Mouse (Mus musculus) forebrain, embryonic 12.5 days (tissue): Measurements from ENCODE around the gene Atg4d. TPM values are rescaled to one million over a fixed set of nuclear protein-coding genes. Genes with fewer than 3 reads are reported as not detected.
"Not testable (repeated sequence)": the region's sequence is repeated elsewhere in the genome, so short reads cannot be mapped to it uniquely, and the experiment has no call there.

ENCODE experiments used
- ATAC-seq: fragments of 200-750 bp; cut with Nextera tagmentation; 2 replicates; pipeline ENCODE4 v1.8.0; 2017; ENCODE audit warnings: moderate TSS enrichment; ENCODE audit not compliant: low FRiP score
- H3K27ac ChIP-seq: fragments of 300-500 bp; sonication (generic); 2 replicates; pipeline ENCODE4 v1.5.1; 2016; ENCODE audit warnings: mild to moderate bottlenecking
- H3K27me3 ChIP-seq: fragments of 300-500 bp; sonication (generic); 2 replicates; pipeline ENCODE4 v1.6.1; 2016; ENCODE audit warnings: mild to moderate bottlenecking
- H3K36me3 ChIP-seq: fragments of 300-500 bp; sonication (generic); replicated peaks from 2 replicates; pipeline ENCODE4 v1.6.1; 2016; ENCODE audit warnings: mild to moderate bottlenecking
- H3K4me1 ChIP-seq: fragments of 300-500 bp; sonication (generic); 2 replicates; pipeline ENCODE4 v1.6.1; 2016
- H3K4me2 ChIP-seq: fragments of 300-500 bp; sonication (generic); 2 replicates; pipeline ENCODE4 v1.6.1; 2016; ENCODE audit warnings: mild to moderate bottlenecking, moderate library complexity
- H3K4me3 ChIP-seq: fragments of 300-500 bp; sonication (generic); replicated peaks from 2 replicates; pipeline ENCODE4 v1.5.1; 2016; ENCODE audit warnings: mild to moderate bottlenecking
- H3K9ac ChIP-seq: fragments of 300-500 bp; sonication (generic); 2 replicates; pipeline ENCODE4 v1.6.1; 2016; ENCODE audit warnings: mild to moderate bottlenecking
- H3K9me3 ChIP-seq: fragments of 300-500 bp; sonication (generic); 2 replicates; pipeline ENCODE4 v1.6.1; 2016
- WGBS: fragments of 180-500 bp; shearing (Covaris S2); methylation state at CpG from one replicate; pipeline ENCODE4 v1.1.7; 2016; 5-methylcytosine and 5-hydroxymethylcytosine counted together
- polyA plus RNA-seq: library from polyadenylated mRNA; unstranded; fragments of >200 nt; fragmentation: Nextera tagmentation; extraction: Ambion mirVana; gene quantifications from 2 replicates; pipeline ENCODE4 v1.2.1, GENCODE M21; 2016

Gene Atg4d
- polyA plus RNA-seq, 1 experiment from 2014 or later, result 47.4 TPM

DNA sequence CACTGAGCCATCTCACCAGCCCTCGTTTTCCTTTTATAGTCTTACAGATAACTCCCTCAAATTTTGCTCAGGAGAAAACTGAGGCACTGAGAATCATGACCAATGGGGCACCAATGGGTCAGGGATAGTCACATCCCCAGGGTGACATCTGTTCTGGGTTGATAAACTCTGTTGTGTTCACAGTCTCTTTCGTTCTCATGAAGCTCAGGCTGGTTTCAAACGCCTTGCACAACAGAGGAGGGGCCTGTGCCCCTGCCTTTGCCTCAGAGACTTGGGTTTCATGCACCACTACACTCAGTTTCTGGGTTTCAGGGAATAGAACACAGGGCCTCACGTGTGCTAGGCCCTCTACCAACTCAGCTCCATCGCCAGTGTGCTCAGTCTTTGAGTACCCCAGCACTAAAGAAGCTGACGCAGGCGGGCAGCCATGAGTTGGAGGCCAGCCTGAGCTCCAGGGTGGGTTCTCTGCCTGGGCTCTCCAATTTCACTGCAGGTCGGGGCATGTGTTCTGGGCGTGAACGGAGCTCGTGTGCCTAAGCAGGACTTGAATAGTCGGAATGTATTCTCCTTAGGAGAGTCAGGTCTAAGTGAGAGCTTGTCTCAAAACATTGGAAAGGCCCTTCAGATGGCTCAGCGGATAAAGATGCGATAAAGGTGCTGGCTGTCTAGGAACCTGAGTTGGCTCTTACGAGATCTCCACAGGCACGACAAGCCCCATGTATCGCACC is 657 bp upstream of the Atg4d start:
- H3K4me1 ChIP-seq, result peaks cover 22% of the 10 kb centered on the region
- ATAC-seq, result peak; percentile 12; the same call in 1 of the 2 replicates
- no peaks in the 10 kb centered on the region for H3K9me3 ChIP-seq
- peak overlapping the region; percentile 84 for H3K4me3 ChIP-seq
- 17% methylated on average over 17 of the region's 17 CpGs for WGBS
- peaks cover 28% of the 10 kb centered on the region for H3K36me3 ChIP-seq
- H3K27me3 ChIP-seq, result 0 out of 2 replicates have a peak, but pooled peaks cover 3% of the 10 kb centered on the region
- peak overlapping the region; percentile 75 for H3K27ac ChIP-seq
- H3K9ac ChIP-seq, result peak overlapping the region; percentile 83
- H3K4me2 ChIP-seq, result peak overlapping the region; percentile 86

DNA sequence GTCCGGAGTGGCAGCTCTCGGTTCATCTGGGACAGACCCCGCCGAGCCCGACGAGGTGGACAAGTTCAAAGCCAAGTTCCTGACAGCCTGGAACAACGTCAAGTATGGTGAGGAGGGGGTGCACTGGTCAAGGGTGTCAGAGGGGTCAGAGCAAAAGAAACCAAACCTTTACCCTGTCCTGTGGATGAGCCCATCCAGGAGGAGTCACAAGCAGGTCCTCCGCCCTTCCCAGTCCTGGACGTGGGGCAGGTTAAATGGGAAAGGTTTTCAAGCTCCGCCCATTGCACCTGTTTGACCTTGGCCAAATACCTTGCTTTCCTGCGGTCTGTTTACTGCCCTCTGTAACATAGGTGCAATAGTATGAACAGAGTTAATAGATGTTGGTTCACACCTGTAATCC is 518 bp downstream of the Atg4d start:
- 7% methylated on average over 11 of the region's 11 CpGs for WGBS
- H3K36me3 ChIP-seq, result peaks cover 38% of the 10 kb centered on the region
- H3K27me3 ChIP-seq, result no peaks in the 10 kb centered on the region
- H3K4me2 ChIP-seq, result peak overlapping the region; percentile 86
- peak overlapping the region; percentile 84 for H3K4me3 ChIP-seq
- H3K9ac ChIP-seq, result peak overlapping the region; percentile 83
- no peak overlapping the region for H3K27ac ChIP-seq
- ATAC-seq, result peak; percentile 28
- peaks cover 22% of the 10 kb centered on the region for H3K4me1 ChIP-seq
- H3K9me3 ChIP-seq, result no peaks in the 10 kb centered on the region

DNA sequence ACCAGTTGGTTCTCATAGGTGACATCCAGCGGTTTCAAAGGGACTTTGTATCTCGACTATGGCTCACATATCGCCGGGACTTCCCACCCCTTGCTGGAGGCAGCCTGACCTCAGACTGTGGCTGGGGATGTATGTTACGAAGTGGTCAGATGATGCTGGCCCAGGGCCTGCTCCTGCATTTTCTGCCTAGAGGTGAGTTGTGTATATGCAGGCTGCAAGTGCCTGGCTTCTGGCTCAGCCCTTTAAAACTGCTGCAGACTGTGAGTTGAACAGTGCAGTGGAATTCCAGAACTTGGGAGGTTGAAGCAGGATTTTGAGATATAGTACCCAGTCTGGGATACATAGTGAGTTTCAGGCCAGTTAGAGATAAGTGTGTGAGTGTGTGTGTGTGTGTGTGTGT is 1.8 kb downstream of the Atg4d start:
- H3K9ac ChIP-seq, result no peak overlapping the region; the same call in 1 of the 2 replicates
- no peak for ATAC-seq
- H3K4me1 ChIP-seq, result peaks cover 22% of the 10 kb centered on the region
- H3K4me3 ChIP-seq, result 0 out of 2 replicates have a peak overlapping the region, but pooled peaks have one; percentile 84
- 92% methylated on average over 5 of the region's 5 CpGs for WGBS
- no peaks in the 10 kb centered on the region for H3K9me3 ChIP-seq
- no peaks in the 10 kb centered on the region for H3K27me3 ChIP-seq
- H3K36me3 ChIP-seq, result peaks cover 51% of the 10 kb centered on the region
- peak overlapping the region; percentile 86 for H3K4me2 ChIP-seq
- no peak overlapping the region for H3K27ac ChIP-seq

DNA sequence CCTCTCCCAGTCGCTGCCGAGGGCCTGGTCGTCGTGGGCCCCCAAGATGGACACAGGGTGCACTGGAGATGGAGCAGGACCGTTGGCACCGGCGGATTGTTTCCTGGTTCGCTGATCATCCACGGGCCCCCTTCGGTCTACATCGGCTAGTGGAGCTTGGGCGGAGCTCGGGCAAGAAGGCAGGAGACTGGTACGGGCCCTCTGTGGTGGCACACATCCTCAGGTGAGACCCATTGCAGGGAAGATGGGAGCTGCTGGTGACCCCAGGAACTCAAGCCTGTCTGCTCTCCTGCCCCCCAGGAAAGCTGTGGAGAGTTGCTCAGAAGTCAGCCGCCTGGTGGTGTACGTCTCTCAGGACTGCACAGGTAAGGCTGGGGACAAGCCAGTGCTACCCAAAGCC is 3.2 kb downstream of the Atg4d start:
- peaks cover 65% of the 10 kb centered on the region for H3K36me3 ChIP-seq
- no peak for ATAC-seq
- peaks cover 22% of the 10 kb centered on the region for H3K4me1 ChIP-seq
- no peak overlapping the region for H3K4me3 ChIP-seq
- H3K9ac ChIP-seq, result no peak overlapping the region
- no peak overlapping the region for H3K27ac ChIP-seq
- no peak overlapping the region for H3K4me2 ChIP-seq
- 96% methylated on average over 16 of the region's 16 CpGs for WGBS
- H3K27me3 ChIP-seq, result no peaks in the 10 kb centered on the region
- no peaks in the 10 kb centered on the region for H3K9me3 ChIP-seq

- not testable (repeated sequence) for H3K9ac ChIP-seq, H3K27me3 ChIP-seq, ATAC-seq, H3K4me2 ChIP-seq, H3K27ac ChIP-seq, H3K4me3 ChIP-seq, H3K9me3 ChIP-seq
- 92% methylated on average over 5 of the region's 5 CpGs for WGBS
- Histone ChIP-seq H3K4me1 (peaks cover 19% of the 10 kb centered on the region), H3K36me3 (peaks cover 78% of the 10 kb centered on the region)
Measured at GRCm38 (mm10) chr9:21269590-21269989, 4.5 kb downstream of the Atg4d start.

DNA sequence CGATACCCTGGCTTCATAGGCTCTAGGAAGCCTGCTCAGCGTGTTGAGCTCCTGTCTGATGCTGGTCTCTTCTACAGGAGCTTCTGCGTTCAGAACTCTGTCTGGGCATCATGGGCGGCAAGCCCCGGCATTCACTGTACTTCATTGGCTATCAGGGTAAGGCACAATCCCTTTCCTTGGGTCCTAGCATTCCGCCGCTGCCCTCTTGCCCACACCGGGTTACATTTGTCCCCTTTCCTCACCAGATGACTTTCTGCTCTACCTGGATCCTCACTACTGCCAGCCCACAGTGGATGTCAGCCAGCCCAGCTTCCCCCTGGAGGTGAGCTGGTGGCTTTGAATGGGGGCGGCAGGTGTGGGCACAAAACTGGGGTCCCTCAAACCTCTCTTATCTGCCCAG is 7.3 kb downstream of the Atg4d start:
- no peak overlapping the region for H3K9ac ChIP-seq
- H3K27ac ChIP-seq, result no peak overlapping the region
- H3K4me3 ChIP-seq, result no peak overlapping the region
- WGBS, result 91% methylated on average over 9 of the region's 9 CpGs
- peaks cover 96% of the 10 kb centered on the region for H3K36me3 ChIP-seq
- H3K4me1 ChIP-seq, result no peaks in the 10 kb centered on the region
- no peaks in the 10 kb centered on the region for H3K27me3 ChIP-seq
- no peak overlapping the region for H3K4me2 ChIP-seq
- no peak for ATAC-seq
- no peaks in the 10 kb centered on the region for H3K9me3 ChIP-seq

GRCm38 (mm10) chr9:21273094-21273493 is 8.0 kb downstream of the Atg4d start:
- Histone ChIP-seq H3K9me3 (no peaks in the 10 kb centered on the region), H3K4me3 (no peak overlapping the region), H3K27ac (no peak overlapping the region), H3K27me3 (no peaks in the 10 kb centered on the region), H3K4me1 (no peaks in the 10 kb centered on the region), H3K4me2 (no peak overlapping the region), H3K36me3 (peaks cover 98% of the 10 kb centered on the region), H3K9ac (no peak overlapping the region)
- no peak for ATAC-seq
- 90% methylated on average over 8 of the region's 8 CpGs for whole genome bisulfite sequencing

- H3K27ac ChIP-seq, result no peak overlapping the region
- no peaks in the 10 kb centered on the region for H3K9me3 ChIP-seq
- H3K9ac ChIP-seq, result no peak overlapping the region
- no peaks in the 10 kb centered on the region for H3K27me3 ChIP-seq
- no peak overlapping the region for H3K4me3 ChIP-seq
- WGBS, result 83% methylated on average over 7 of the region's 7 CpGs
- peaks cover 94% of the 10 kb centered on the region for H3K36me3 ChIP-seq
- no peaks in the 10 kb centered on the region for H3K4me1 ChIP-seq
- no peak overlapping the region for H3K4me2 ChIP-seq
- no peak for ATAC-seq
Measured at GRCm38 (mm10) chr9:21273520-21274228, 8.6 kb downstream of the Atg4d start.

- no peaks in the 10 kb centered on the region for H3K4me1 ChIP-seq
- no peaks in the 10 kb centered on the region for H3K9me3 ChIP-seq
- WGBS, result 94% methylated on average over 3 of the region's 3 CpGs
- H3K27ac ChIP-seq, result no peak overlapping the region
- peaks cover 93% of the 10 kb centered on the region for H3K36me3 ChIP-seq
- no peak for ATAC-seq
- H3K9ac ChIP-seq, result no peak overlapping the region
- H3K4me2 ChIP-seq, result no peak overlapping the region
- no peak overlapping the region for H3K4me3 ChIP-seq
- H3K27me3 ChIP-seq, result no peaks in the 10 kb centered on the region
Measured at GRCm38 (mm10) chr9:21274336-21274735, 9.2 kb downstream of the Atg4d start.

- H3K36me3 ChIP-seq, result peaks cover 95% of the 10 kb centered on the region
- no peaks in the 10 kb centered on the region for H3K9me3 ChIP-seq
- no peak for ATAC-seq
- no peak overlapping the region for H3K9ac ChIP-seq
- no peaks in the 10 kb centered on the region for H3K4me1 ChIP-seq
- WGBS, result 87% methylated on average over 7 of the region's 7 CpGs
- no peak overlapping the region for H3K27ac ChIP-seq
- no peak overlapping the region for H3K4me3 ChIP-seq
- no peaks in the 10 kb centered on the region for H3K27me3 ChIP-seq
- H3K4me2 ChIP-seq, result no peak overlapping the region
Measured at GRCm38 (mm10) chr9:21275013-21275710, 10.1 kb downstream of the Atg4d start.

DNA sequence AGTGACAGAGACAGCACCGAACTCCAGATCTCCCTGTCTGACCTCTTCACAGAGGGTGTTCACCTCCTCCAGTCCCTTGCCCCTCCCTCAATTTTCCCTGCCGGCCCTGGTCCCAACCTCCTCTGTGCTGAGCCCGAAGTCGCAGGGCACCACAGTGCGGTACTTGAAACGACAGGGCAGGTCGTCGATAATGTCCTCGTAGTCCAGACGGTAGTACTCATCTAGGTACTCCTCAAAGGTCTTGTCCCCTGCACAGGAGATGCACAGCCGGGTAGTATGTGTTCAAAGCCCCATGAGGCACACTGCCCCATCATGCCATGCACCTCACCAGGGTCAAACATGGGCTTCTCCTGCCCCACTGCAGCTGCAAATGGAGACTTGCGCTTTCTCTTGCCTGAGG is 10.6 kb downstream of the Atg4d start:
- Histone ChIP-seq H3K4me1 (no peaks in the 10 kb centered on the region), H3K4me3 (no peak overlapping the region), H3K36me3 (peaks cover 94% of the 10 kb centered on the region), H3K27ac (no peak overlapping the region), H3K9me3 (no peaks in the 10 kb centered on the region), H3K9ac (no peak overlapping the region), H3K27me3 (no peaks in the 10 kb centered on the region), H3K4me2 (no peak overlapping the region)
- ATAC-seq, result no peak
- WGBS, result 89% methylated on average over 12 of the region's 12 CpGs

- no peaks in the 10 kb centered on the region for H3K27me3 ChIP-seq
- no peak overlapping the region for H3K9ac ChIP-seq
- 93% methylated on average over 8 of the region's 8 CpGs for WGBS
- no peak overlapping the region for H3K4me3 ChIP-seq
- H3K4me1 ChIP-seq, result no peaks in the 10 kb centered on the region
- no peak for ATAC-seq
- H3K4me2 ChIP-seq, result no peak overlapping the region
- no peak overlapping the region for H3K27ac ChIP-seq
- H3K9me3 ChIP-seq, result no peaks in the 10 kb centered on the region
- H3K36me3 ChIP-seq, result peaks cover 94% of the 10 kb centered on the region
Measured at GRCm38 (mm10) chr9:21276307-21276706, 11.2 kb downstream of the Atg4d start.
